Mouse (Mus musculus): ENCODE measurements around the gene Morn3.

GRCm38 (mm10) chr5:122986091-122986493 is 60.7 kb downstream of the Morn3 start:
- TF ChIP-seq CTCF (IDR thresholded peaks at IDR 0.05; ENCODE audit: borderline replicate concordance, insufficient read depth, low read depth, low read length): no peak
- no peak for TF ChIP-seq POLR2A (IDR thresholded peaks at IDR 0.05; ENCODE audit: borderline replicate concordance, insufficient read depth, low read length)

Data from cerebellum, adult 2 months (tissue).